Mouse (Mus musculus): ENCODE data around the gene Gm20481. TPM values are rescaled to one million over a fixed set of nuclear protein-coding genes. Genes with fewer than 3 reads are reported as not detected.
"Not testable (repeated sequence)": the region's sequence is repeated elsewhere in the genome, so short reads cannot be mapped to it uniquely, and the experiment has no call there.

Gm20481 gene
- polyA plus RNA-seq, 1 experiment from 2014 or later: not detected

GRCm38 (mm10) chr17:34946486-34947140 lies 23.1 kb upstream of the Gm20481 start:
- 94% methylated on average over 5 of the region's 5 CpGs for WGBS (ENCODE audit: missing documents)
- H3K4me3 ChIP-seq (ENCODE audit: inconsistent target): no peak overlapping the region
- peaks cover 12% of the 10 kb centered on the region; the same call in 1 of the 2 replicates for H3K36me3 ChIP-seq (ENCODE audit: inconsistent target)
- H3K79me2 ChIP-seq (ENCODE audit: inconsistent target): peaks cover 6% of the 10 kb centered on the region
- no peak overlapping the region for H3K27ac ChIP-seq

- no peak overlapping the region for H3K27ac ChIP-seq
- H3K36me3 ChIP-seq (ENCODE audit: inconsistent target): peaks cover 12% of the 10 kb centered on the region; the same call in 1 of the 2 replicates
- peaks cover 13% of the 10 kb centered on the region for H3K79me2 ChIP-seq (ENCODE audit: inconsistent target)
- WGBS (ENCODE audit: missing documents): 30% methylated on average over 6 of the region's 8 CpGs
- no peak overlapping the region for H3K4me3 ChIP-seq (ENCODE audit: inconsistent target)
Observed at GRCm38 (mm10) chr17:34947606-34948005, 22.1 kb upstream of the Gm20481 start.

GRCm38 (mm10) chr17:34948721-34949552 lies 20.8 kb upstream of the Gm20481 start:
- Histone ChIP-seq H3K79me2 (ENCODE audit: inconsistent target) (peaks cover 13% of the 10 kb centered on the region), H3K36me3 (ENCODE audit: inconsistent target) (peaks cover 12% of the 10 kb centered on the region; the same call in 1 of the 2 replicates)
- not testable (repeated sequence) for H3K27ac ChIP-seq; H3K4me3 ChIP-seq (ENCODE audit: inconsistent target)
- 96% methylated on average over 7 of the region's 9 CpGs for WGBS (ENCODE audit: missing documents)

DNA sequence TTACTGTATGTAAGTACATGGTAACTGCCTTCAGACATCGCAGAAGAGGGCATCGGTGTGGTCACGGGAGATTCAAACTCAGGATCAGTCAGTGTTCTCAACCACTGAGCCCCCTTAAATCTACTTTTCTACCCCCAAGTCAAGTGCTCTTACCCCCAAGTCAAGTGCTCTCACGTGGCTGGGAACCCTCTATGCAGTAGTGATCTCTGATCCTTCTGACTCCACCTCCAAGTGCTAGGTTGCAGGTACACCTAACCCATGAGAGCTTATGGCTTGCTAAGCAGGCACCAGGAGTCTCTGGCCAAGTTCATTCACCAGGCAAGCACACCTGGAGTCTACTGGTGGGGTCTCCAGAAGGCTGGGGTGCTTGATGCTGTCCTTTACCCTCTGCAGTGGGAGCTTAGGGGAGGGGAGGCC lies 20.2 kb upstream of the Gm20481 start:
- Histone ChIP-seq H3K27ac (no peak overlapping the region), H3K36me3 (ENCODE audit: inconsistent target) (peaks cover 12% of the 10 kb centered on the region; the same call in 1 of the 2 replicates), H3K79me2 (ENCODE audit: inconsistent target) (peaks cover 13% of the 10 kb centered on the region), H3K4me3 (ENCODE audit: inconsistent target) (no peak overlapping the region)
- 80% methylated on average over 4 of the region's 4 CpGs for WGBS (ENCODE audit: missing documents)

GRCm38 (mm10) chr17:34950514-34951455 lies 18.9 kb upstream of the Gm20481 start:
- peaks cover 13% of the 10 kb centered on the region for H3K79me2 ChIP-seq (ENCODE audit: inconsistent target)

DNA sequence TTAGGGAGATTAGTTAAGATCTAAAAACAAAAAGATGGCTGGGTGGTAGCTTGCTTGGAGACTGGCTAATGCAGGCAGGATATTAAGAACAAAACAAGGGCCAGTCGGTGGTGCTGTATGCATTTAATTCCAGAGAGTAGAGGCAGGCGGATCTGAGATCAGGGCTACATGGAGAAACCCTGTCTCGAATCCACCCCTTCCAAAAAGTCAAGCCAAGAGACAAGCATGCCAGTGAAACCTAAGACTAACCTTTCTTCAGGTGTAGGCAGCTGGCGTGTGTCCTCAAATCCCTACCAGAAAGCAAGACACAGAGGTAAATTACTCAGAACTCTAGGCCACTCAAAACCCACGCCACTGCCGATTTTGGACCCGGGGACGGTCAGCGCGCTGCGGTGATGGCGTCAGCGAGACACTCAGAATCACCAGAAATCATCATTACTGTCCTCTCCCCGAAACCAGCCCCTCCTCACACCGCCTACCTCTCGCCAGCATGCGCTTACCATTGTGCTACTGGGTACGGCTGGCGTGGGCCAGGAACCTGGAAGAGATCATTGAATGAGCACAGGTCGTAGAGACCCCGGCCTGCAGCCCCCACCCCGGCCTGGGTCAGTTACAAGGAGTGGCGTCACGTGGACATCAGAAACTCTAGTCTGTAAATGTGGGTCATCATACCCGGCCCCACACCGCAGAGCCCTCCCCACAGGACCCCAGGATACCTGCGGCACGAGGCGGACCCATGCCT lies 17.9 kb upstream of the Gm20481 start:
- Histone ChIP-seq H3K79me2 (ENCODE audit: inconsistent target) (peaks cover 13% of the 10 kb centered on the region), H3K27ac (peak overlapping the region; percentile 81), H3K4me3 (ENCODE audit: inconsistent target) (peak overlapping the region; percentile 98), H3K36me3 (ENCODE audit: inconsistent target) (peaks cover 12% of the 10 kb centered on the region; the same call in 1 of the 2 replicates)
- under 1% methylated on average over 29 of the region's 29 CpGs for WGBS (ENCODE audit: missing documents)

More at GRCm38 (mm10) chr17:34950514-34951455, 18.9 kb upstream of the Gm20481 start:
- WGBS (ENCODE audit: missing documents): 44% methylated on average over 10 of the region's 10 CpGs
- Histone ChIP-seq H3K27ac (peak overlapping the region; percentile 81; the same call in 1 of the 2 replicates), H3K4me3 (ENCODE audit: inconsistent target) (peak overlapping the region; percentile 98), H3K36me3 (ENCODE audit: inconsistent target) (peaks cover 12% of the 10 kb centered on the region; the same call in 1 of the 2 replicates)

- Histone ChIP-seq H3K4me3 (ENCODE audit: inconsistent target) (peak overlapping the region; percentile 98), H3K27ac (peak overlapping the region; percentile 81), H3K79me2 (ENCODE audit: inconsistent target) (peaks cover 13% of the 10 kb centered on the region), H3K36me3 (ENCODE audit: inconsistent target) (peaks cover 12% of the 10 kb centered on the region; the same call in 1 of the 2 replicates)
- under 1% methylated on average over 21 of the region's 23 CpGs for WGBS (ENCODE audit: missing documents)
Observed at GRCm38 (mm10) chr17:34952378-34953040, 17.2 kb upstream of the Gm20481 start.

GRCm38 (mm10) chr17:34953258-34953657 lies 16.5 kb upstream of the Gm20481 start:
- WGBS (ENCODE audit: missing documents): 60% methylated on average over 3 of the region's 3 CpGs
- H3K27ac ChIP-seq: 0 out of 2 replicates have a peak overlapping the region, but pooled peaks have one; percentile 81
- H3K4me3 ChIP-seq (ENCODE audit: inconsistent target): no peak overlapping the region

GRCm38 (mm10) chr17:34953904-34954303 lies 15.8 kb upstream of the Gm20481 start:
- Histone ChIP-seq H3K36me3 (ENCODE audit: inconsistent target) (peaks cover 12% of the 10 kb centered on the region; the same call in 1 of the 2 replicates), H3K79me2 (ENCODE audit: inconsistent target) (peaks cover 13% of the 10 kb centered on the region), H3K4me3 (ENCODE audit: inconsistent target) (no peak overlapping the region), H3K27ac (no peak overlapping the region)
- WGBS (ENCODE audit: missing documents): 94% methylated on average over 3 of the region's 4 CpGs

More at GRCm38 (mm10) chr17:34953258-34953657, 16.5 kb upstream of the Gm20481 start:
- Histone ChIP-seq H3K79me2 (ENCODE audit: inconsistent target) (peaks cover 13% of the 10 kb centered on the region), H3K36me3 (ENCODE audit: inconsistent target) (peaks cover 12% of the 10 kb centered on the region; the same call in 1 of the 2 replicates)

DNA sequence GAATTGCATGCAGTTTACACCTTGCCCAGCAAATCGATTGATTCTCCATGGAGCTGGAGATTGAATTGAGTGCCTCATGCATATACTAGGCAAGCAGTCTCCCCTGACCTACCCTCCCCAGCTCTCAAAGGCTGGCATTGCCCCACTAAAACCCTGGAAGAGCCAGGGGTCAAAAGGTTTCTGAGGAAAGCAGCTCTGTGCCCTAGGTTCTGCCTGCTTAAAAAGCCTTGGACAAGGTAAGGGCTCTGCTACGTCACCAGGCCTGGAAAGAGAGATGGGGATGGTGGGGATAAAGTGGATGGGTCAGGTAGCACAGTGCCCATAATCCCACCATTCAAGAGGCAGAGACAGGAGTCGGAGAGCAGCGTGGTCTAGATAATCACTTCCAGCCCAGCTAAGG lies 14.9 kb upstream of the Gm20481 start:
- Histone ChIP-seq H3K79me2 (ENCODE audit: inconsistent target) (peaks cover 13% of the 10 kb centered on the region), H3K4me3 (ENCODE audit: inconsistent target) (no peak overlapping the region), H3K27ac (no peak overlapping the region), H3K36me3 (ENCODE audit: inconsistent target) (peaks cover 7% of the 10 kb centered on the region; the same call in 1 of the 2 replicates)
- 89% methylated on average over 4 of the region's 4 CpGs for WGBS (ENCODE audit: missing documents)

- H3K36me3 ChIP-seq (ENCODE audit: inconsistent target): no peaks in the 10 kb centered on the region
- H3K27ac ChIP-seq: no peak overlapping the region
- no peak overlapping the region for H3K4me3 ChIP-seq (ENCODE audit: inconsistent target)
- 84% methylated on average over 3 of the region's 3 CpGs for WGBS (ENCODE audit: missing documents)
- peaks cover 13% of the 10 kb centered on the region for H3K79me2 ChIP-seq (ENCODE audit: inconsistent target)
Observed at GRCm38 (mm10) chr17:34955884-34956283, 13.8 kb upstream of the Gm20481 start.

GRCm38 (mm10) chr17:34956340-34956739 lies 13.4 kb upstream of the Gm20481 start:
- 45% methylated on average over 1 of the region's 1 CpGs for WGBS (ENCODE audit: missing documents)
- no peak overlapping the region for H3K4me3 ChIP-seq (ENCODE audit: inconsistent target)

DNA sequence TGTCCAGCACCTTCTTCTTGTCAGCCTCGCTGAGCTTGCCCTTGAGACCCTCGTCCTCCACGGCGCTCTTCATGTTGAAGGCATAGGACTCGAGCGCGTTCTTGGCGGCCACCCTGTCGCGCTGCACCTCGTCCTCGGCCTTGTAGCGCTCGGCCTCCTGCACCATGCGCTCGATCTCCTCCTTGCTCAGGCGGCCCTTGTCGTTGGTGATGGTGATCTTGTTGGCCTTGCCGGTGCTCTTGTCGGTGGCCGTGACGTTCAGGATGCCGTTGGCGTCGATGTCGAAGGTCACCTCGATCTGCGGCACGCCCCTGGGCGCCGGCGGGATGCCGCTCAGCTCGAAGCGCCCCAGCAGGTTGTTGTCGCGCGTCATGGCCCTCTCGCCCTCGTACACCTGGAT lies 12.4 kb upstream of the Gm20481 start:
- no CpG with 5 or more reads among the region's 40 CpGs for WGBS (ENCODE audit: missing documents)

More at GRCm38 (mm10) chr17:34956340-34956739, 13.4 kb upstream of the Gm20481 start:
- Histone ChIP-seq H3K79me2 (ENCODE audit: inconsistent target) (peaks cover 10% of the 10 kb centered on the region), H3K27ac (no peak overlapping the region), H3K36me3 (ENCODE audit: inconsistent target) (no peaks in the 10 kb centered on the region)

More for the DNA sequence above, 12.4 kb upstream of the Gm20481 start:
- H3K36me3 ChIP-seq (ENCODE audit: inconsistent target); H3K27ac ChIP-seq; H3K79me2 ChIP-seq (ENCODE audit: inconsistent target); H3K4me3 ChIP-seq (ENCODE audit: inconsistent target): not testable (repeated sequence)
